Mouse (Mus musculus) spleen, adult 2 months (tissue): ENCODE measurements around the gene Gm37240. TPM values are rescaled to one million over a fixed set of nuclear protein-coding genes. Genes with fewer than 3 reads are reported as not detected.

ENCODE experiments used
- DNase-seq, 2 experiments: peaks; one replicate each; pipeline versions ENCODE4 v3.0.0 to v3.0.0-alpha.2; 2012 to 2021; ENCODE audit warnings: low spot score in 2 of 2, low read depth in 1 of 2
- H3K27ac ChIP-seq: fragments of 200-500 bp; 2 replicates; pipeline ENCODE4 v1.5.1; 2012; ENCODE audit warnings: low read length, inconsistent platforms; ENCODE audit not compliant: insufficient read depth
- H3K27me3 ChIP-seq: fragments of 200-500 bp; 2 replicates; pipeline ENCODE4 v1.6.1; 2012; ENCODE audit warnings: mild to moderate bottlenecking, moderate library complexity, low read length, inconsistent platforms; ENCODE audit not compliant: control insufficient read depth, insufficient read depth
- H3K36me3 ChIP-seq: fragments of 200-500 bp; 2 replicates; pipeline ENCODE4 v1.6.1; 2012; ENCODE audit warnings: mild to moderate bottlenecking, low read length, inconsistent platforms; ENCODE audit not compliant: control insufficient read depth, insufficient read depth
- H3K4me1 ChIP-seq: fragments of 200-500 bp; 2 replicates; pipeline ENCODE4 v1.6.1; 2011; ENCODE audit warnings: inconsistent platforms; ENCODE audit not compliant: control insufficient read depth, insufficient read depth, insufficient read length
- H3K4me3 ChIP-seq: fragments of 200-500 bp; 2 replicates; pipeline ENCODE4 v1.5.1; 2011; ENCODE audit warnings: mild to moderate bottlenecking, inconsistent platforms; ENCODE audit not compliant: insufficient read depth, insufficient read length; ENCODE audit errors: extremely low read depth
- CTCF ChIP-seq: fragments of 200-500 bp; IDR thresholded peaks from 2 replicates; pipeline ENCODE4 v1.5.1; 2011; ENCODE audit warnings: mild to moderate bottlenecking, inconsistent platforms; ENCODE audit not compliant: insufficient read depth, insufficient read length, insufficient replicate concordance; ENCODE audit errors: extremely low read depth
- POLR2A ChIP-seq: fragments of 200-500 bp; IDR thresholded peaks from 2 replicates; pipeline ENCODE4 v1.6.1; 2011; ENCODE audit warnings: low read depth, low read length, inconsistent platforms
- WGBS: fragments of 180-500 bp; shearing (Covaris S2); methylation state at CpG from one replicate; pipeline ENCODE4 v1.1.7; 2018; 5-methylcytosine and 5-hydroxymethylcytosine counted together
- polyA plus RNA-seq: library from polyadenylated mRNA; depleted of rRNA; stranded (reverse); fragments of >200 nt; gene quantifications from 2 replicates; pipeline ENCODE4 v1.2.3, GENCODE M21; 2012

Gm37240 gene
- polyA plus RNA-seq, 1 experiment, result 1.1 TPM

DNA sequence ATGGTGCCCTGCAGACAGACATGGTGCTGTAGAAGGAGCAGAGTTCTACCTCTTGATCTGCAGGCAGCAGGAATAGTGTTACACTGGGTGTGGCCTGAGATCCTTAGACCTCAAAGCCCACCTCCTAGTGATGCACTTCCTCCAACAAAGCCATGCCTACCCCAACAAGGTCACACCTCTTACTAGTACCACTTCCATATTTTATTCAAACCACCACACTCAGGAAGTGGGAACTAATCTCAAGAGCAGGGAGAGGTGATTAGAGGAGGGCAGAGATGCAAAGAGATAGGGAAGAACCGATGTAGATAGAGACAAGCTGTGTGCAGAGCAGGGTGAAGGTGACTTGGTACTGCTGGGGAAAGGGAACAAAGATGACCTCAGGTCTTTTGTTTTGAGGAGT is 773.8 kb downstream of the Gm37240 start:
- no peaks in the 10 kb centered on the region for H3K36me3 ChIP-seq
- no peaks in the 10 kb centered on the region for H3K4me1 ChIP-seq
- 14% methylated on average over 1 of the region's 1 CpGs for WGBS
- no peaks in the 10 kb centered on the region for H3K27me3 ChIP-seq
- no peak overlapping the region for H3K27ac ChIP-seq
- no peak for TF ChIP-seq POLR2A
- no peak for TF ChIP-seq CTCF
- DNase-seq, result no peak
- no peak overlapping the region for H3K4me3 ChIP-seq

- no peak overlapping the region for H3K27ac ChIP-seq
- 75% methylated on average over 4 of the region's 4 CpGs for WGBS
- TF ChIP-seq POLR2A, result no peak
- no peak for TF ChIP-seq CTCF
- DNase-seq, result no peak
- H3K27me3 ChIP-seq, result no peaks in the 10 kb centered on the region
- H3K4me3 ChIP-seq, result no peak overlapping the region
- no peaks in the 10 kb centered on the region for H3K4me1 ChIP-seq
- H3K36me3 ChIP-seq, result no peaks in the 10 kb centered on the region
Observed at GRCm38 (mm10) chr3:85110762-85111161, 776.6 kb downstream of the Gm37240 start.

- WGBS, result 93% methylated on average over 2 of the region's 2 CpGs
- no peak overlapping the region for H3K4me3 ChIP-seq
- no peaks in the 10 kb centered on the region for H3K27me3 ChIP-seq
- DNase-seq, result no peak
- TF ChIP-seq POLR2A, result no peak
- TF ChIP-seq CTCF, result no peak
- no peak overlapping the region for H3K27ac ChIP-seq
- no peaks in the 10 kb centered on the region for H3K4me1 ChIP-seq
- H3K36me3 ChIP-seq, result no peaks in the 10 kb centered on the region
Observed at GRCm38 (mm10) chr3:85109221-85109620, 778.1 kb downstream of the Gm37240 start.

GRCm38 (mm10) chr3:85108396-85108795 is 778.9 kb downstream of the Gm37240 start:
- Histone ChIP-seq H3K4me3 (no peak overlapping the region), H3K27ac (no peak overlapping the region), H3K4me1 (no peaks in the 10 kb centered on the region), H3K27me3 (no peaks in the 10 kb centered on the region), H3K36me3 (no peaks in the 10 kb centered on the region)
- TF ChIP-seq CTCF, result no peak
- no peak for TF ChIP-seq POLR2A
- no peak for DNase-seq
- 76% methylated on average over 3 of the region's 3 CpGs for WGBS

- DNase-seq, result no peak
- Histone ChIP-seq H3K27me3 (no peaks in the 10 kb centered on the region), H3K27ac (no peak overlapping the region), H3K4me1 (no peaks in the 10 kb centered on the region), H3K4me3 (no peak overlapping the region), H3K36me3 (no peaks in the 10 kb centered on the region)
- 86% methylated on average over 11 of the region's 11 CpGs for WGBS
- TF ChIP-seq CTCF, result no peak
- no peak for TF ChIP-seq POLR2A
Observed at GRCm38 (mm10) chr3:85106956-85107355, 780.4 kb downstream of the Gm37240 start.

GRCm38 (mm10) chr3:85104301-85104700 is 783.0 kb downstream of the Gm37240 start:
- Histone ChIP-seq H3K4me1 (no peaks in the 10 kb centered on the region), H3K36me3 (no peaks in the 10 kb centered on the region), H3K27me3 (no peaks in the 10 kb centered on the region), H3K27ac (no peak overlapping the region), H3K4me3 (no peak overlapping the region)
- 70% methylated on average over 5 of the region's 5 CpGs for WGBS
- no peak for DNase-seq
- TF ChIP-seq CTCF, result no peak
- TF ChIP-seq POLR2A, result no peak

- Histone ChIP-seq H3K27me3 (no peaks in the 10 kb centered on the region), H3K27ac (no peak overlapping the region), H3K4me1 (no peaks in the 10 kb centered on the region), H3K4me3 (no peak overlapping the region), H3K36me3 (no peaks in the 10 kb centered on the region)
- no peak for TF ChIP-seq CTCF
- no peak for TF ChIP-seq POLR2A
- DNase-seq, result no peak
- WGBS, result 88% methylated on average over 21 of the region's 21 CpGs
Observed at GRCm38 (mm10) chr3:85080882-85081558, 806.3 kb downstream of the Gm37240 start.
